Mouse (Mus musculus) stomach, embryonic 14.5 days (tissue): Measurements from ENCODE around the gene Ifitm10. TPM values are rescaled to one million over a fixed set of nuclear protein-coding genes. Genes with fewer than 3 reads are reported as not detected.
"Not testable (repeated sequence)": the region's sequence is repeated elsewhere in the genome, so short reads cannot be mapped to it uniquely, and the experiment has no call there.

Experiments
- ATAC-seq: fragments of 200-750 bp; cut with Nextera tagmentation; 2 replicates; pipeline ENCODE4 v1.8.0; 2017; ENCODE audit warnings: low read depth, moderate TSS enrichment; ENCODE audit not compliant: insufficient number of reproducible peaks, insufficient read depth, low FRiP score
- H3K27ac ChIP-seq: fragments of 300-500 bp; sonication (generic); 2 replicates; pipeline ENCODE4 v1.5.1; 2014; ENCODE audit warnings: mild to moderate bottlenecking, low read length, moderate library complexity, mixed read lengths
- H3K27me3 ChIP-seq: fragments of 300-500 bp; sonication (generic); 2 replicates; pipeline ENCODE4 v1.6.1; 2014; ENCODE audit warnings: low read length, control low read depth, mixed read lengths; ENCODE audit not compliant: control insufficient read depth, insufficient read depth
- H3K36me3 ChIP-seq: fragments of 300-500 bp; sonication (generic); 2 replicates; pipeline ENCODE4 v1.6.1; 2014; ENCODE audit warnings: mild to moderate bottlenecking, control low read depth, low read length, moderate library complexity, mixed read lengths; ENCODE audit not compliant: control insufficient read depth, insufficient read depth
- H3K4me1 ChIP-seq: fragments of 300-500 bp; sonication (generic); 2 replicates; pipeline ENCODE4 v1.6.1; 2014; ENCODE audit warnings: low read length, control low read depth, mixed read lengths; ENCODE audit not compliant: control insufficient read depth, insufficient read depth
- H3K4me2 ChIP-seq: fragments of 300-500 bp; sonication (generic); replicated peaks from 2 replicates; pipeline ENCODE4 v1.6.1; 2014; ENCODE audit warnings: low read depth, low read length, control low read depth
- H3K4me3 ChIP-seq: fragments of 300-500 bp; sonication (generic); 2 replicates; pipeline ENCODE4 v1.5.1; 2014; ENCODE audit warnings: low read depth, low read length, control low read depth
- H3K9ac ChIP-seq: fragments of 300-500 bp; sonication (generic); replicated peaks from 2 replicates; pipeline ENCODE4 v1.6.1; 2014; ENCODE audit warnings: low read depth, mild to moderate bottlenecking, control low read depth, low read length, moderate library complexity, mixed read lengths
- H3K9me3 ChIP-seq: fragments of 300-500 bp; sonication (generic); 2 replicates; pipeline ENCODE4 v1.6.1; 2016; ENCODE audit warnings: low read depth, low read length, control low read depth; ENCODE audit not compliant: control insufficient read depth
- whole genome bisulfite sequencing: fragments of 180-500 bp; shearing (Covaris S2); extraction: QIAGEN DNeasy Blood & Tissue Kit; methylation state at CpG from one replicate; pipeline ENCODE4 v1.1.7; 2014; 5-methylcytosine and 5-hydroxymethylcytosine counted together
- polyA plus RNA-seq: library from polyadenylated mRNA; unstranded; fragments of >200 nt; fragmentation: Nextera tagmentation; extraction: Ambion mirVana; gene quantifications from 2 replicates; pipeline ENCODE4 v1.2.1, GENCODE M21; 2014

Ifitm10 gene
- polyA plus RNA-seq, 1 experiment from 2014 or later: 2.5 TPM

DNA sequence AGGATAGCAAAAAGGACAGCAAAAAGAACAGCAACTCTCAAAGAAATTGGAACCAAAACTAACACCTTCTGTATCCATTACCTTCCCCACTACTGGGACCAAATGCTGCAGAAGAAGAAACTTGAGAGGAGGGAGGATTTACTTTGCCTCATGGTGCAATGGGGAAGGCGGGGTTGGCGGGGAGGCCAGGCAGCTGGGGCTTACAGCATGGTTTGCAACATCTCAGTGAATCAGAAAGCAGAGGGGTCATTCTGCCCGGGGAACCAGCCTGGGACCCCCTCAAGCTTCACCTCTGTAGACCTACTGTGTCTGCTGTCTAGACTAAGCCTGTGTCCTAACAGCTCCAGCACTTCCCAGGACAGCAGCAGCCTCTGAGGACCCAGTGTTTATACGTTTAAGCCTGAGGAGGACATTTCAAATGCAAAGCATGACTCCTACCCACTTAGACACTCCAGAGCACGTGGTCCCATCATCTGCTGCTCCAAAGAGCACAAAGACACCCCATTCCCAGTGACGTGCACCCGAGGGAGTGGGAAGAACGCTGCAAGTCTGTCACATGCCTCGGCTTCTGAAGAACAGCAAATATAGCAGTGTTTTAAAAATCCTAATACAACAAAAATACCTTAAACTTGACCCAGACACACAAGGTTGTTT is 24.1 kb downstream of the Ifitm10 start:
- Histone ChIP-seq H3K9ac (no peak overlapping the region), H3K27me3 (no peaks in the 10 kb centered on the region), H3K4me3 (no peak overlapping the region), H3K27ac (no peak overlapping the region), H3K4me2 (no peak overlapping the region), H3K4me1 (0 out of 2 replicates have a peak, but pooled peaks cover 5% of the 10 kb centered on the region), H3K9me3 (no peaks in the 10 kb centered on the region), H3K36me3 (no peaks in the 10 kb centered on the region)
- 25% methylated on average over 9 of the region's 9 CpGs for WGBS
- no peak for ATAC-seq

- H3K4me3 ChIP-seq: no peak overlapping the region
- no peaks in the 10 kb centered on the region for H3K27me3 ChIP-seq
- no peak overlapping the region for H3K4me2 ChIP-seq
- ATAC-seq: no peak
- H3K27ac ChIP-seq: no peak overlapping the region
- H3K4me1 ChIP-seq: 0 out of 2 replicates have a peak, but pooled peaks cover 4% of the 10 kb centered on the region
- H3K9ac ChIP-seq: no peak overlapping the region
- H3K9me3 ChIP-seq: no peaks in the 10 kb centered on the region
- 49% methylated on average over 4 of the region's 4 CpGs for WGBS
- no peaks in the 10 kb centered on the region for H3K36me3 ChIP-seq
Measured at GRCm38 (mm10) chr7:142347542-142347941, 26.0 kb downstream of the Ifitm10 start.

DNA sequence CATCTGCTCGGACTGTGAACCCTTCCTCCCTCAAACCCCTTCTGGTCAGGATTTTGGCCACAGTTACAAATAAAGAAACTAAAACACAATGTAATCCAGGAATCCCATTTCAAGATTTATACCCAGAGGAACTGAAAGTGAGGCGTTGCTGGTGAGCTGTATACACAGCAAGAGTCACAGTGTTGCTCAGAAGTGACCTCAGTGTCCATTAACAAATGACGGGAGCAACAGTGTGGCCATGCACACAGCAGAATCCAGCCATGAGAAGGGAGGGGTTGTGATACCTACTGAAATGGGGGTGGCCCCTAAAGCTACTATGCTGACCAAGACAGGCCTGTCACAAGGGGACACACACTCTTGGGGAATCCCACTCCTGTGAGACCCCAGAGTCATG is 31.3 kb downstream of the Ifitm10 start:
- Histone ChIP-seq H3K36me3 (no peaks in the 10 kb centered on the region), H3K4me1 (no peaks in the 10 kb centered on the region), H3K4me2 (no peak overlapping the region), H3K27me3 (no peaks in the 10 kb centered on the region), H3K9me3 (no peaks in the 10 kb centered on the region), H3K9ac (no peak overlapping the region), H3K27ac (peak overlapping the region; percentile 11; the same call in 1 of the 2 replicates), H3K4me3 (no peak overlapping the region)
- 65% methylated on average over 3 of the region's 3 CpGs for WGBS
- ATAC-seq: no peak

GRCm38 (mm10) chr7:142341564-142342246 is 31.8 kb downstream of the Ifitm10 start:
- Histone ChIP-seq H3K4me1 (no peaks in the 10 kb centered on the region), H3K27me3 (no peaks in the 10 kb centered on the region), H3K9me3 (no peaks in the 10 kb centered on the region), H3K36me3 (no peaks in the 10 kb centered on the region), H3K27ac (peak overlapping the region; percentile 10; the same call in 1 of the 2 replicates), H3K4me2 (no peak overlapping the region), H3K9ac (no peak overlapping the region), H3K4me3 (no peak overlapping the region)
- peak; percentile 51; the same call in 1 of the 2 replicates for ATAC-seq
- 44% methylated on average over 10 of the region's 10 CpGs for WGBS

GRCm38 (mm10) chr7:142340269-142340970 is 33.1 kb downstream of the Ifitm10 start:
- H3K4me3 ChIP-seq: no peak overlapping the region
- H3K4me2 ChIP-seq: no peak overlapping the region
- H3K4me1 ChIP-seq: no peaks in the 10 kb centered on the region
- no peaks in the 10 kb centered on the region for H3K36me3 ChIP-seq
- no peaks in the 10 kb centered on the region for H3K9me3 ChIP-seq
- WGBS: 57% methylated on average over 10 of the region's 10 CpGs
- H3K27me3 ChIP-seq: no peaks in the 10 kb centered on the region
- no peak overlapping the region for H3K9ac ChIP-seq
- no peak overlapping the region for H3K27ac ChIP-seq
- ATAC-seq: no peak

DNA sequence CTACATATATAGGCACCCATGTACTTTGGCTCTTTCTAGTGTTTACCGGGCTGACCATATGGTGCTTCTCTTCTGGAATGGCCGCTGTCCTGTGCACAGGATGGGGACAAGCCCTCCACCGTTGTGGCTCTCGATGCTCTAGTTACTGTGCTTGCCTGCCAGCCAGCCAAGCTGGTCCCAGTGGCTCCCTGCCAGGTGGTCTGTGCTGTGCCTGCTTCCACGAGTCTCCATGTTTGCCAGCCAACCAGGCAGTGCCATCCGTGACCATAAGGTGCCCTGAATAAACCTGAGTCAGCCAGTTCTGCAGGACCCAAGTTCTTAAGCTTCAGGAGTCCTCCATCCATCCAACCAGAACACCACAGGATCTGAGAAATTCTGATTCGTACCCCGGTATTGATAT is 38.4 kb downstream of the Ifitm10 start:
- Histone ChIP-seq H3K4me2 (no peak overlapping the region), H3K4me1 (peaks cover 5% of the 10 kb centered on the region; the same call in 1 of the 2 replicates), H3K4me3 (no peak overlapping the region), H3K36me3 (no peaks in the 10 kb centered on the region), H3K9me3 (no peaks in the 10 kb centered on the region), H3K9ac (no peak overlapping the region), H3K27me3 (no peaks in the 10 kb centered on the region), H3K27ac (no peak overlapping the region)
- 85% methylated on average over 8 of the region's 8 CpGs for WGBS
- no peak for ATAC-seq

GRCm38 (mm10) chr7:142334246-142334645 is 39.3 kb downstream of the Ifitm10 start:
- Histone ChIP-seq H3K9me3 (no peaks in the 10 kb centered on the region), H3K9ac (no peak overlapping the region), H3K36me3 (no peaks in the 10 kb centered on the region), H3K4me3 (no peak overlapping the region), H3K4me2 (no peak overlapping the region), H3K27me3 (no peaks in the 10 kb centered on the region), H3K27ac (peak overlapping the region; percentile 7; the same call in 1 of the 2 replicates), H3K4me1 (peaks cover 10% of the 10 kb centered on the region; the same call in 1 of the 2 replicates)
- 6% methylated on average over 3 of the region's 3 CpGs for WGBS
- ATAC-seq: peak; percentile 63

DNA sequence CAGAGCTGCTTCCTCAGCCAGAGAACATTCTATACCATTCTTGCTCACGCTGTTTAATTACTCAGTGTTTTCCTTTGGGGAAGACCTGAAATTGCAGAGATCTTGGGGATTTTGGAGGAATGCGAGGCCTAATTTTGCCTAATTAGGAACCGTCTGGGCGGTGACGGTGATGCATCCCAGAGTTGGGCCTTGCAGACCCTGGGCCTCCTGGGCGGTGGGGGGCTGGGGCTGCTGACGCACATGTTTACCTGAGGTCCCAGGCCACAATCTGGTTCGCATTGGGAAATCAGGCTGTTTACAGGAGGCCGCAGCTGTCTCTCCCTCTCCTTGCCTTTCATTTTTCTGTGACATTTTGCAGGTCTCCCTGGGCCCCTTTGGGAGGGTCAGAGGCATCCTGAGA is 40.8 kb downstream of the Ifitm10 start:
- 74% methylated on average over 4 of the region's 9 CpGs for WGBS
- not testable (repeated sequence) for ATAC-seq, H3K4me3 ChIP-seq, H3K36me3 ChIP-seq, H3K9ac ChIP-seq, H3K4me2 ChIP-seq, H3K4me1 ChIP-seq, H3K9me3 ChIP-seq, H3K27me3 ChIP-seq
- H3K27ac ChIP-seq: peak overlapping the region; percentile 44; the same call in 1 of the 2 replicates
